Mouse (Mus musculus): Measurements from ENCODE around the gene Cd4.

GRCm38 (mm10) chr6:124834512-124835081 lies 53.4 kb downstream of the Cd4 start:
- TF ChIP-seq POLR2A (IDR thresholded peaks at IDR 0.05; ENCODE audit: low read depth, low read length) (no peak), CTCF (IDR thresholded peaks at IDR 0.05; ENCODE audit: extremely low read depth, insufficient read depth, insufficient read length, insufficient replicate concordance) (no peak)
